Mouse (Mus musculus) kidney, adult 8-10 months (tissue): ENCODE data around the gene Tex38.

Source experiments
- DNase-seq, 2 experiments: peaks; one replicate each; pipeline ENCODE4 v3.0.0; 2022

Gene Tex38

GRCm38 (mm10) chr4:115767647-115768467 lies 13.0 kb downstream of the Tex38 start:
- DNase-seq, result no peak

GRCm38 (mm10) chr4:115764581-115764980 lies 16.2 kb downstream of the Tex38 start:
- DNase-seq, result no peak

- peak; percentile 29 to 52 for DNase-seq
Observed at GRCm38 (mm10) chr4:115761206-115761605, 19.6 kb downstream of the Tex38 start.

DNA sequence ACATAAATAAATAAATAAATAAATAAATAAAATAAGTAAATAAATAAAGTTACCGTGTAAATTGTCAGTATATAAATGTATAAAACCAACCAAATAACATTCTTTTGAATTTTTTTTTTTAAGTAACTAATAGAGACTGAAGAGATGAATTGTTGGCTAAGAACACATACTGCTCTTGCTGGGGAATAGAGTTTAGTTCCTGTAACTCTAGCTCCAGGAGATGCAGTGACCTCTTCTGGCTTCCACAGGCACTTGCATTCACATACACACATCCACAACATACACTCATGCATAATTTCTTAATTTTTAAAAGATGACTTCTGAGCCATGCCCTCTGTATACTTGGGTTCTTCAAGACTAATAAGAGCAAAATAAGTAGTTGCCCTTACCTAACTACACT lies 26.0 kb downstream of the Tex38 start:
- DNase-seq, result no peak

- no peak for DNase-seq
Observed at GRCm38 (mm10) chr4:115754101-115754500, 26.7 kb downstream of the Tex38 start.

GRCm38 (mm10) chr4:115749336-115749735 lies 31.5 kb downstream of the Tex38 start:
- no peak for DNase-seq

DNA sequence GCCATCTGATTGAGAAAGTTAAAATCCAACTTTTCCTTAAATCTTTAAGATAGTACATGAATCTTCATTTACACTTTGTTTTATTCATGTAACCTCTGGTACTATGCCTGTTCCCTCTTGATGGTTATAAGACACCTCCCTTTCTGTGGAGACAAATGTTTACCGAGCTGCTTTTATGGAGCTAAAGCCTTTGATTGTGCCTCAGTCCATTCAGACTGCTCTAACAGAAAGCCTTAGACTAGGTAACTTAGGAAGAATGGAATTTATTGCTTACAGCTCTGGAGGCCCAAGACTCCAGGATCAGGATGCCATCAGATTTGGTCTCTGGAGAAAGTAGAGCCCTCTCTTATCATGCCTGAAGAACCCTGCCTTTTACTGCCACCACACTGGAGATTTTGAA lies 32.6 kb downstream of the Tex38 start:
- DNase-seq, result no peak

- no peak for DNase-seq
Observed at GRCm38 (mm10) chr4:115743096-115743495, 37.7 kb downstream of the Tex38 start.

DNA sequence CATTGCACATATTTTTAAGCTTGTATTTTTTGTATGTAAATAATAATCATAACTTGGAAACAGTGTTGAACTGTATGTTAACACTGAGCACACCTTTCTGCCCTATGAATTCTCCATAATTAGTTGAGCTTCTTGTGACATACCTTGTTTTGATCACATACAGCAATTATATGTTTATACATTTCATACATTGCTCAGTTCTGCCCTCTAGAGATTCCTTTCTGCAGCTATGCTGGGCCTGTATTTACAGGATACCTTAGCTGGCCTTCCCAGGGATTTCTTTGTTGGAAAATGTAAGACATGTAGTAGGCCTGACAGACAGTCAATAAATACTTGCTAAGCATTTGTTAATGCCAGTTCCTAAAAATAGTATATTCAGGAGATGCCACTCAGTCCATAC lies 38.2 kb downstream of the Tex38 start:
- no peak for DNase-seq

GRCm38 (mm10) chr4:115738481-115738985 lies 42.3 kb downstream of the Tex38 start:
- no peak for DNase-seq

DNA sequence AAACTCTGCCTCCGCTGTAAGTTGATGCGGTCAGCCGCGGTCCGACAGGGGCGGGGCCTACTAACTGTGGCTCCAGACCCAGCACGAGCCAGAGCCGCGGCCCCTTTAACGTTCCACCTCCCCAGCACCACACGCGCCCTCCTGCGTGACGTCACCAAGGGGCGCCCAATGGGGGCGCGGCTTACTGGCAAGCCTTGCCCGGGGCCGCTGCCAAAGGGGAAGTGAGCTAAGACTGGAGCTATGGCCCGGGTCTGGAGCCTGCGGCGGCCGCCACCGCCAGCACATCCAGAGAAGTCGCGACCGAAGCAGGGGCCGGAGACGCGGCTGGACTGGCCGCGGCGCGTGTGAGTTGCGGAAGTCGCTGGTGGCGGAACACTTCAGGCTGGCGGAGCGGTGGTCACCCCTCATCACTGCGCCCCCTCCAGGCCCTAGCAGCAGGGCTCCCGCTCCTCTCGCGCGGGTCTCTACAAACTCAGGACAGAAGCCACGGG lies 43.2 kb downstream of the Tex38 start, which contains the start of gene Efcab14:
TSS of gene Efcab14 (plus strand) at position 194 of the 491 bp plus-strand sequence.
- DNase-seq, result peak; percentile 97 to 98

DNA sequence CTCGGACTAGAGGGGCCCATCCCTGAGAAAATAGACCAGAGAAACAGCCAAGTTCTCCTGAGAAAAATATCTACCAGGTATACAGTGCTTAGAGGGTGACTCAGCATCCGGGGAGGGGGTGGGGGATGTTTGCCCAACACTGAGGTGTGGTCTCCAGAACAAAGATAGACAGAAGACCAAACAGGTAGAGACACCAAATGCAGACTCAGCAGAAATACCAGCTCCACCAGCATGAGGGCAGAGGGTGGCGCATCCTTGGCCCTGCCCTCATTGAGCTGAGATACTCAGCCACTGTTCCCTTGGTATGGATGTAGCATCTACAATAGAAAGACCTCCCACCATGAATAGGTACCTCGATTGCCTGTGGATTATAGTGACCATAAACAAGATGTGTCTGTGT lies 46.0 kb downstream of the Tex38 start:
- DNase-seq, result no peak

GRCm38 (mm10) chr4:115733746-115734145 lies 47.1 kb downstream of the Tex38 start:
- DNase-seq, result no peak

DNA sequence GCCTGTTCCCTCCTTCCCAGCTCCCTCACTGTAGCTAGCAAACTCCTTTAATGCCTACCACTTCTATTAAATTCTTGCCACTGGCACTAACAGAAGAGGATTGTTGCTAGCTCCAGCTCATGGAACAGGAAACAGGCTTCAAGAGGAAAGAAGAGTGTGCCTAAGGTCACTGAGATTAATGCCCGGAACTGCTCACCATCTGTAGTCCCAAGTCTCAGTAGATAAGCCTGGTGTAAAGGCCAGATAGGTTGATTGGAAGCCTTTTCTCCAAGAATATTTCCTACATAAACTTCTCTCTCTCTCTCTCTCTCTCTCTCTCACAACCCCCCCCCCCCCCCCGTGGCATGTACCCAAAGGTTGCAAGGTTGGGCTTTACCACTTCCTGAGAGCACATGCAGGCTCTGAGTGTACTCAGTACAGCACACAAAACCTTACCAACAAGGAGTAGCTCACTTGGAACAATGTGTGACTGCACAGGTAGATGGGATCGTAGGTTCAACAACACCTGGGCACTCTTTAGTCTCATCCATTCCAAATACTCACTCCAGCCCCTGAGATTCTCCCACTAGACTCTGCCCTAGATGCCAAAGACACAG lies 48.5 kb downstream of the Tex38 start:
- DNase-seq, result no peak

GRCm38 (mm10) chr4:115731588-115732222 lies 49.1 kb downstream of the Tex38 start:
- DNase-seq, result peak; percentile 60 to 85
